Comparison of ENCODE assay signal across 8 mouse cellular contexts in genomic region chr7:80888595-80888994, GRCm38 (mm10). TPM values are rescaled to one million over a fixed set of nuclear protein-coding genes. Genes with fewer than 3 reads are reported as not detected.
DNase-seq lines count a peak whose midpoint lies in the region; ATAC-seq lines count a peak whose summit lies in the region.

No protein-coding gene starts in this region.

- no peak for ATAC-seq in heart, embryonic 13.5 days (ENCODE audit: extremely low read depth, insufficient number of reproducible peaks, low FRiP score, low TSS enrichment)
- ATAC-seq in intestine, embryonic 16.5 days: no peak; the same call in none of the 2 replicates
- ATAC-seq in megakaryocyte progenitor cell, adult 5-6 weeks (replicated peaks; ENCODE audit: poor library complexity): no peak

- 0 out of 2 replicates have a peak overlapping the region, but pooled peaks have one; percentile 38 for H3K9ac ChIP-seq in heart, embryonic 13.5 days
- no peak overlapping the region for H3K9ac ChIP-seq in intestine, embryonic 16.5 days (ENCODE audit: low read depth, low read length)

- peaks cover 39% of the 10 kb centered on the region for H3K36me3 ChIP-seq in heart, embryonic 13.5 days
- H3K36me3 ChIP-seq in intestine, embryonic 16.5 days (ENCODE audit: control insufficient read depth, insufficient read depth, low read length): peaks cover 7% of the 10 kb centered on the region

- DNase-seq in heart, postnatal 10 days: no peak
- peak; percentile 59 for DNase-seq in thymus, postnatal 4 days
- DNase-seq in thymus, adult 18-20 months: no peak
- no peak for DNase-seq in right cerebral cortex, adult 18-20 months
- no peak for DNase-seq in spleen, postnatal 4 days (ENCODE audit: low spot score in 2 of 2)

- H3K27ac ChIP-seq in heart, embryonic 13.5 days (replicated peaks): peak overlapping the region; percentile 74
- H3K27ac ChIP-seq in intestine, embryonic 16.5 days (ENCODE audit: low read length): peak overlapping the region; percentile 30; the same call in 1 of the 2 replicates

- H3K27me3 ChIP-seq in heart, embryonic 13.5 days (replicated peaks): no peaks in the 10 kb centered on the region
- no peaks in the 10 kb centered on the region for H3K27me3 ChIP-seq in intestine, embryonic 16.5 days (replicated peaks; ENCODE audit: control insufficient read depth, insufficient read depth, low read length)

- no peaks in the 10 kb centered on the region for H3K9me3 ChIP-seq in heart, embryonic 13.5 days
- H3K9me3 ChIP-seq in intestine, embryonic 16.5 days (ENCODE audit: control insufficient read depth, low read length): no peaks in the 10 kb centered on the region

- WGBS in heart, embryonic 13.5 days: 65% methylated on average over 7 of the region's 7 CpGs
- WGBS in intestine, embryonic 16.5 days: 67% methylated on average over 7 of the region's 7 CpGs

- H3K4me1 ChIP-seq in heart, embryonic 13.5 days: peaks cover 17% of the 10 kb centered on the region
- 0 out of 2 replicates have a peak, but pooled peaks cover 2% of the 10 kb centered on the region for H3K4me1 ChIP-seq in intestine, embryonic 16.5 days (ENCODE audit: control insufficient read depth, insufficient read depth, low read length)

- no peak overlapping the region for H3K4me3 ChIP-seq in heart, embryonic 13.5 days
- no peak overlapping the region for H3K4me3 ChIP-seq in intestine, embryonic 16.5 days (ENCODE audit: low read length)

- intact Hi-C loops in heart, postnatal 10 days (cut with DNase I): loop anchor here (5.0 kb wide), 1 partner anchor 139 kb away; no protein-coding TSS in a partner anchor

- no peak overlapping the region for H3K4me2 ChIP-seq in heart, embryonic 13.5 days
- H3K4me2 ChIP-seq in intestine, embryonic 16.5 days (ENCODE audit: low read depth, low read length): no peak overlapping the region

RNA-seq across cellular contexts. Expression of gene Wdr73, which starts 12.5 kb away (rescaled TPM):
- polyA plus RNA-seq in heart, embryonic 13.5 days (2015; fragmentation: Nextera tagmentation; extraction: Ambion mirVana): 15.6 and 18.9 TPM in 2 replicates
- total RNA-seq in heart, postnatal 10 days (2021): 10 to 100 TPM in 1 of 2 experiments, 1 to 10 TPM in 1; 7.9 to 10.6 TPM
- polyA plus RNA-seq in intestine, embryonic 16.5 days (2015; fragmentation: Nextera tagmentation; extraction: Ambion mirVana): 27.8 and 33.4 TPM in 2 replicates
- total RNA-seq in megakaryocyte progenitor cell, adult 5-6 weeks (2015): 14.2 and 18.4 TPM in 2 replicates
- total RNA-seq in megakaryocyte progenitor cell, adult 5-6 weeks (2017): 18.2 and 19.6 TPM in 2 replicates

RNA-seq across cellular contexts. Expression of gene Nmb, which starts 16.3 kb away (rescaled TPM):
- polyA plus RNA-seq in heart, embryonic 13.5 days (2015; fragmentation: Nextera tagmentation; extraction: Ambion mirVana): 3.0 and 3.2 TPM in 2 replicates
- total RNA-seq in heart, postnatal 10 days (2021): 1 to 10 TPM; 2.1 to 6.4 TPM
- 3.9 and 4.1 TPM in 2 replicates for polyA plus RNA-seq in intestine, embryonic 16.5 days (2015; fragmentation: Nextera tagmentation; extraction: Ambion mirVana)
- total RNA-seq in megakaryocyte progenitor cell, adult 5-6 weeks (2015): 6.8 and 8.6 TPM in 2 replicates
- 0.57 and 3.1 TPM in 2 replicates for total RNA-seq in megakaryocyte progenitor cell, adult 5-6 weeks (2017)

RNA-seq across cellular contexts. Expression of gene Zscan2, which starts 27.9 kb away (rescaled TPM):
- 1.9 TPM in 2 replicates for polyA plus RNA-seq in heart, embryonic 13.5 days (2015; fragmentation: Nextera tagmentation; extraction: Ambion mirVana)
- total RNA-seq in heart, postnatal 10 days (2021): 1 to 10 TPM; 8.0 to 9.6 TPM
- polyA plus RNA-seq in intestine, embryonic 16.5 days (2015; fragmentation: Nextera tagmentation; extraction: Ambion mirVana): 1.4 TPM in 2 replicates
- total RNA-seq in megakaryocyte progenitor cell, adult 5-6 weeks (2015): 3.5 and 3.7 TPM in 2 replicates
- 6.7 and 10.0 TPM in 2 replicates for total RNA-seq in megakaryocyte progenitor cell, adult 5-6 weeks (2017)

RNA-seq across cellular contexts. Expression of gene Sec11a, which starts 59.0 kb away (rescaled TPM):
- 132 and 155 TPM in 2 replicates for polyA plus RNA-seq in heart, embryonic 13.5 days (2015; fragmentation: Nextera tagmentation; extraction: Ambion mirVana)
- 10 to 100 TPM; 70.2 to 75.0 TPM for total RNA-seq in heart, postnatal 10 days (2021)
- 234 and 256 TPM in 2 replicates for polyA plus RNA-seq in intestine, embryonic 16.5 days (2015; fragmentation: Nextera tagmentation; extraction: Ambion mirVana)
- total RNA-seq in megakaryocyte progenitor cell, adult 5-6 weeks (2015): 219 and 228 TPM in 2 replicates
- 452 and 486 TPM in 2 replicates for total RNA-seq in megakaryocyte progenitor cell, adult 5-6 weeks (2017)
